Mouse (Mus musculus): ENCODE measurements around the gene B4galnt3. TPM values are rescaled to one million over a fixed set of nuclear protein-coding genes. Genes with fewer than 3 reads are reported as not detected.

The B4galnt3 gene
- total RNA-seq, 2 experiments from 2014 or later = not detected

GRCm38 (mm10) chr6:120275301-120275700, 19.1 kb downstream of the B4galnt3 start:
- ATAC-seq (replicated peaks; ENCODE audit: poor library complexity, severe bottlenecking) = no peak

DNA sequence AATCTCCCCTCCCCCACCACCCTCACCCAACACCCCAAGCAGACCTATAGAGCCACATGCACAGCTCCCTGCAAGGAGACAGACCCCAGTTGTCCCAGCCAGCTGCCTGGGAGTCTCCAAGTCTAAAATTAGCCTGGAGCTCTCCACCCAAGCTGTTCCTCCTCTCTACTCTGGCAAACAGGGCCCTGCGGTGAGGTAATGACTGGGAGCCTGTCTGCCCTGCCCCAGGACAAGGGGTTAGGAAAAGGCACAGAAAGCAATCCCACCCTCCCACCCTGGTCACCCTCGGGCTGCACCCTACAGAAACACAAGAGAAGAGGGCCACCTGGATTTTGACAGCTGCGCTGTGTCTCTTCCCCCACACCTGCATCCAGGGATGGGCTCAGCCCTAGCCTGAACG, 19.5 kb downstream of the B4galnt3 start:
- ATAC-seq (replicated peaks; ENCODE audit: poor library complexity, severe bottlenecking) = no peak

DNA sequence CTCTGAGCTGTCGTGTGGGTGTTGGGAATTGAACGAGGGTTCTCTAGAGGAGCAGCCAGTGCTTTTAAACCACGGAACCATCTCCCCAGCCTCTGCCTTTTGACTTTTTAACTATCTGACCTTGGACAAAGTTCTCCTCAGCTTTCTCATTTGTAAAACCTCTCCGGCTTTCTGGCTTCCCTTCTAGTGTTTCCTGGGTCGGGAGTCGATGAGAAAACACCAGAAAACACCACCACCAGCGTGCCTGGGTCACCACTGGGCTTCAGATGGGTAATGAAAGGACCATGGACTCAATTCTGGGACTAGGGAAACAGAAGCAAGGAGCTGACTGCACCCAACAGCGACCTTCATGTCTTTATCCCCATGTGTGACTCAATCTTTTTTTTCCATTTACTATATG, 20.2 kb downstream of the B4galnt3 start:
- no peak for ATAC-seq (replicated peaks; ENCODE audit: poor library complexity, severe bottlenecking)

GRCm38 (mm10) chr6:120264151-120264550, 30.2 kb downstream of the B4galnt3 start:
- no peak for ATAC-seq (replicated peaks; ENCODE audit: poor library complexity, severe bottlenecking)

- ATAC-seq (replicated peaks; ENCODE audit: poor library complexity, severe bottlenecking) = no peak
Observed at GRCm38 (mm10) chr6:120263608-120264007, 30.8 kb downstream of the B4galnt3 start.

GRCm38 (mm10) chr6:120262886-120263531, 31.4 kb downstream of the B4galnt3 start:
- no peak for ATAC-seq (replicated peaks; ENCODE audit: poor library complexity, severe bottlenecking)

DNA sequence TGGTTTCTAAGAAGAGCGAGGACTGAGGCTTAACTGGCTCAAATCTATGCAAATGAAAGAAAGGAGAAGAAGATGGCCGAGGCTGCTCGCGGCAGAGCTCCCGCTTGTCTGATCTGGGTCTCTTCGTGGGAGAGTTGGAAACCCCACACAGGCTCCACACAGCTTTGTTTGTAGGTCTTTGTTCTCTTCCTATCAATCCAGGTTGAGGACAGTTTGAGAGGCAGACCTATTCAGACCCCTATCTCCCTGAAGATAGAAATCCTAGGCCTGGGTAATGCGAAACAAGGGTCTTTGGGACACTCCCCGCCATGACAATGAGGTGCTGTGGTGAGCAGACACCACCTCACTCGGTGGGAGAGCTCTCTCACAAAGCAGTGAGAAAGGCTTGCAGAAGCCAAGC, 34.9 kb downstream of the B4galnt3 start:
- no peak for ATAC-seq (replicated peaks; ENCODE audit: poor library complexity, severe bottlenecking)

- ATAC-seq (replicated peaks; ENCODE audit: poor library complexity, severe bottlenecking) = no peak
Observed at GRCm38 (mm10) chr6:120256431-120256935, 37.9 kb downstream of the B4galnt3 start.

DNA sequence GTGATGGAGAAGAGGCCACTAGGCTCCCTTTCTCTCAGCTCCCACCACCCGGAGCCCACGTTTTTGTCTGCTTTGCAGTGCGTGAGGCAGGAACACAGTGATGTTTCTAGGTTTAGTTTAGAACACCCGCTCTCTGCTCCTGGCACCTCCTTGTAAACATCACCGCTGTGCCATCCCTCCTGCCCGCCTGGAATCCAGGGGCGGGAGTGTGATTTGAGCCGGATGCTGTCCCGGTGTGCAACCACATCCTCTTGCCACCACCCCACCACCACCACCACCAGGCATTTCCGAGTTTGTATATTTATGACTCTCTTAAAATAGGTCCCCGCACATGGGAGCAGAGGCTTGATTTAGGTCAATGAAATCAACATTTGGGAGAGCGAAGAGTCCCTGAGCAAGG, 38.7 kb downstream of the B4galnt3 start:
- no peak for ATAC-seq (replicated peaks; ENCODE audit: poor library complexity, severe bottlenecking)

GRCm38 (mm10) chr6:120255144-120255543, 39.2 kb downstream of the B4galnt3 start:
- no peak for ATAC-seq (replicated peaks; ENCODE audit: poor library complexity, severe bottlenecking)

- ATAC-seq (replicated peaks; ENCODE audit: poor library complexity, severe bottlenecking) = no peak
Observed at GRCm38 (mm10) chr6:120254640-120255039, 39.7 kb downstream of the B4galnt3 start.

- ATAC-seq (replicated peaks; ENCODE audit: poor library complexity, severe bottlenecking) = no peak
Observed at GRCm38 (mm10) chr6:120252741-120253140, 41.6 kb downstream of the B4galnt3 start.

GRCm38 (mm10) chr6:120251010-120251409, 43.3 kb downstream of the B4galnt3 start:
- no peak for ATAC-seq (replicated peaks; ENCODE audit: poor library complexity, severe bottlenecking)

DNA sequence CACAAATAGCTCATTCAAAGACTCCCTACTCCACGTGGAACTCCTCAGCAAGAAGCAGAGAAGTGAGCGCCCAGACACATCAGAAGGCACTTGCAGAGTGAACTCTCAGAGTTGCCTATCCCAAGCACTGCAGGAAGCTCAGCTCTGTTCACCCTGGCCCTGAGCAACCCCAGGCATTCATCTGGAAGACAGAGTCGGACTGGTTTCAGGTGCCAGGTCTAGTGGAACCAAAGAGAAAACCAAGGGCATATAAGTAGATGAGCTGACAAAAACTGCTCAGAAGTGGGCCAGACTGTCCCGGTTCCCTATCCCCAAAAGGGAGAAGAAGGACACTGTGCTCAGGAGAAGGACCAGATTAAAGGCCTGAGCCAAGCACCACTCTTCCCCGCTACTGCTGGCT, 44.5 kb downstream of the B4galnt3 start:
- no peak for ATAC-seq (replicated peaks; ENCODE audit: poor library complexity, severe bottlenecking)

DNA sequence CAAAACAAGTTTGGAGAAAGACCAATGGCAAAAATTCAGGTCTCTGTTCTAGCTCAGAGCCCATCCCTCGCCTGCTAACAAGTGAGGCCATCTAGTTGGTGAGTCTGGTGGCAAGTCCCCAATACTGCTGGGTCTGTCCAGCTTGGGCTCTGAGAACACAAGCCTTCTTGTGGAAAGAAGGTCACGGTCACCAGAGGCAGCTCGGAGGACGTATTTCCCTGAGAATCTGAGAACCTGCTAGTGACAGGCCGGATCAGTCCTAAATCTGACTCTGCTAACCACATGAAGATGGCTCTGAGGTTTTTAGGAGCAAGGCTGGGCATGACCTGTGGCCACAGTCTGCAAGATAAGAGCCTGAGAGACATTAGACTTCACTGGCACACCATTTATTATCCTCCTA, 47.7 kb downstream of the B4galnt3 start:
- ATAC-seq (replicated peaks; ENCODE audit: poor library complexity, severe bottlenecking) = no peak

DNA sequence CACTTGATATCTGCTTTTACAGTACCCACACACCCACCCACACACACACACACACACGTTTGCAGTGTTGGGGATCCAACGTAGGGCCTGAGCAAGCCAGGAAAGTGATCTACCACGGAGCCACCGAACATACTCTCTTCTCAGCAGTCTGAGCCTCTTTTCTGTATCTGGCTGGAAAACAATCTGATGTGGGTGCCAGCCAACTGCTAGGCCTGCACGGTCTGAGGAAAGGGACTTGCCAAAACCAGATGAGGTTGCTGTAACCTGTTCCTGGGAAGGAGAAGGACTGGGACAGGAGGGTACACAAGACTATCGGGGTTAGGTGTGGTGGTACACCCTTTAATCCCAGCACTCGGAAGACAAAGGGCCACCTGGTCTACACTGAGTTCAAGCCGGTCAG, 51.1 kb downstream of the B4galnt3 start:
- no peak for ATAC-seq (replicated peaks; ENCODE audit: poor library complexity, severe bottlenecking)

- no peak for ATAC-seq (replicated peaks; ENCODE audit: poor library complexity, severe bottlenecking)
Observed at GRCm38 (mm10) chr6:120242530-120242929, 51.8 kb downstream of the B4galnt3 start.

DNA sequence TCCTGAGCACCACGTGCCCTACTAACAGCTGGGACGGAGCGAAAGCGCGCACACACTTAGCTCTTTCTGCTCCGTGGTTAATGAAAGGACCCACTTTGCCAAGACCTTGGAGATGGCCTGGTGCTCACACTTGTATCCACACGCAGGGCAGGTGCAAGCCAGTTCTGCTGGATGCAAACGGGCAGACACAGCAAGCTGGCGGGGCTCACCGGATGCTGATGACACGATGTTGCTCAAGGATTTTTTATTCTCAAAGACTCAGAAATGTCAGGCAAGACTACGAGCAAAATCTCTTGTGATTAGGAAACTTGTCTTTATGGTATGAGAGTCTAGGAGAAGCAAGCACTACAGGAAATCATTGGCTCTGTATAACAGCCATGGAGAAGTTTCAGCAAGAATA, 52.9 kb downstream of the B4galnt3 start:
- ATAC-seq (replicated peaks; ENCODE audit: poor library complexity, severe bottlenecking) = no peak

- no peak for ATAC-seq (replicated peaks; ENCODE audit: poor library complexity, severe bottlenecking)
Observed at GRCm38 (mm10) chr6:120240461-120240860, 53.9 kb downstream of the B4galnt3 start.

DNA sequence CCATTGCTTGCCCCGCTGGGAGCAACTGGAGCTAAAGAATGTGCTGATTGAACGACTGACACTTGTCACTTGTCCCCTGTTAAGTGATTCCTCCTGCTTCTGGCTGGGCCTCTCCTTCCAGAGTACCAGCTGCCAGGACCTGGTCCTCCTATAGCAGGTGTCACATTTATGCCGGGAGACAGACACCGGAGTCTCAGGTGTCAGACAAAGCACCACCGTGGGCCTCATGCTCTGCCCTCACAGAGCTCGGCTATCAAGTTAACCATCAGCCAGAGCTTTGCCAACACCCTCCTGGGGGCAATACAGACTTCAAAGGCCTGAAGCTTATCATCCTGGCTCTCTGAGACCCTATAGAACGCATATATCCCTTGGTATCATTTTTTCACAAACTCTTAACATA, 58.5 kb downstream of the B4galnt3 start:
- no peak for ATAC-seq (replicated peaks; ENCODE audit: poor library complexity, severe bottlenecking)

GRCm38 (mm10) chr6:120232885-120233284, 61.5 kb downstream of the B4galnt3 start:
- ATAC-seq (replicated peaks; ENCODE audit: poor library complexity, severe bottlenecking) = no peak

DNA sequence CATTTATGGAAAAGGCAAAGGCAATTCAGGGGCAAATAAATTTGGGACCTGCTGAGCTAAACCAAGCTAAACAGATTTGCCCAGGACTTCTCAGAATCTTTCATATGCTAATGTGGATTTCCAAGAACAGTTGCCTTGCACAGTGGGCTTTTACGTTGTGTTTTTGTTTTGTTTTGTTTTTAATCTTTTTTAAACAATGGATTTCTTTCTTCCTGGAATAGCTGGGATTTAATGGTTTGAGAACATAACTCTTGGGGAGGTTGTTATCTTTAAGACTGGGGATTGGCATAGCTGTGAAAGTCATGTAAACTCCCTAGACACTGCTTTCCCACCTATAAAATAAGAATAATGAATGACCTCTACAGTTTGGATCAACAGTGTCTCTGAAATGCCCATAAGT, 63.9 kb downstream of the B4galnt3 start:
- ATAC-seq (replicated peaks; ENCODE audit: poor library complexity, severe bottlenecking) = no peak

DNA sequence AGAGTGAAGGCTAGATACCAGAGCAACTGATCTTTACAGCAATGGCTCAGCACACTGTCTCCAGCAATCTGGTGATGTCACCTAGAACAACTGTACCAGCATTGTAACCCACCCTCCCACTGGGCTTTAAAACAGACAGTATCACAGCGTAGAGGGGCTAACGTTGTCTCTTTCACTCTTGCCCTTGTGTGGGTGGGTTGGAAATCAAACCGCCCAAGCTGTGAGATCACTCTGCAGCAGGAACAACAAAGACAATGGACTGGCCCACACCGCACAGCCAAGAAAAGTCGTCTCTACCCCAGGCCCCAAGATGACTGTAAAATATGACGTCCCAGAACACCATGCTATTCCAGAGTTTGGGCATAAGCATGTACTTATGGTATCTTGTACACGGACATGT, 64.6 kb downstream of the B4galnt3 start:
- no peak for ATAC-seq (replicated peaks; ENCODE audit: poor library complexity, severe bottlenecking)
